Mouse (Mus musculus): ENCODE measurements at regions not wholly inside any gene's neighbourhood (a gene's known extent, or its start where the extent isn't known, plus 50 kb on each side); places are given as distances from the start of the nearest gene placed in this dataset.

DNA sequence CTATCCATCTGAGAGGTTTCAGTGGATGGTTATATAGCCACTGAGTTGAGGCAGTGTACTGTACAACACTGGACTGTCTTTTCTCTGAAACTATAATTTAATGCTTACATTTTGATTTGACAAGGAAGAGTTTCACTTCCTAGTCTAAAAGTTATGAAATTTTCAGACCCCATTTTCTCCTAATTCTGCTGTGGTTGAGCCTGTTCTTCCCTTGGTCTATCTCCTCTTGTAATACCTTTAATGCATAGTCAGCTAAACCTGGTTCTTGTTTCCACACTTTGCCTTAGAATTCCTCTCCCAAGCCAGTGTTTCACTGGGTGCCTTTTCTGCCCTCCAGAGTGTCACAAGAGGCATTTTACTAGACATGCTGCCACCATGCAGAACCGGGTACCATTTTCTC lies 279.3 kb upstream of the Camk1g start:
- H3K27ac ChIP-seq (ENCODE audit: low read depth): no peak overlapping the region
- WGBS: 94% methylated on average over 1 of the region's 1 CpGs
- no peaks in the 10 kb centered on the region for H3K4me1 ChIP-seq (replicated peaks; ENCODE audit: control insufficient read depth, insufficient read depth, low read length)
- H3K4me2 ChIP-seq (ENCODE audit: low read length): no peak overlapping the region
- H3K4me3 ChIP-seq (ENCODE audit: low read depth, low read length): no peak overlapping the region
- no peaks in the 10 kb centered on the region for H3K36me3 ChIP-seq (ENCODE audit: control insufficient read depth, insufficient read depth, low read length)
- DNase-seq (ENCODE audit: low spot score): no peak
- no peak overlapping the region for H3K9ac ChIP-seq (ENCODE audit: low read length)
- H3K27me3 ChIP-seq (replicated peaks; ENCODE audit: control insufficient read depth, insufficient read depth, low read length): no peaks in the 10 kb centered on the region
- no peak for ATAC-seq (replicated peaks; ENCODE audit: low FRiP score, low TSS enrichment, low read depth)
- no peaks in the 10 kb centered on the region for H3K9me3 ChIP-seq (ENCODE audit: control insufficient read depth, low read length)

DNA sequence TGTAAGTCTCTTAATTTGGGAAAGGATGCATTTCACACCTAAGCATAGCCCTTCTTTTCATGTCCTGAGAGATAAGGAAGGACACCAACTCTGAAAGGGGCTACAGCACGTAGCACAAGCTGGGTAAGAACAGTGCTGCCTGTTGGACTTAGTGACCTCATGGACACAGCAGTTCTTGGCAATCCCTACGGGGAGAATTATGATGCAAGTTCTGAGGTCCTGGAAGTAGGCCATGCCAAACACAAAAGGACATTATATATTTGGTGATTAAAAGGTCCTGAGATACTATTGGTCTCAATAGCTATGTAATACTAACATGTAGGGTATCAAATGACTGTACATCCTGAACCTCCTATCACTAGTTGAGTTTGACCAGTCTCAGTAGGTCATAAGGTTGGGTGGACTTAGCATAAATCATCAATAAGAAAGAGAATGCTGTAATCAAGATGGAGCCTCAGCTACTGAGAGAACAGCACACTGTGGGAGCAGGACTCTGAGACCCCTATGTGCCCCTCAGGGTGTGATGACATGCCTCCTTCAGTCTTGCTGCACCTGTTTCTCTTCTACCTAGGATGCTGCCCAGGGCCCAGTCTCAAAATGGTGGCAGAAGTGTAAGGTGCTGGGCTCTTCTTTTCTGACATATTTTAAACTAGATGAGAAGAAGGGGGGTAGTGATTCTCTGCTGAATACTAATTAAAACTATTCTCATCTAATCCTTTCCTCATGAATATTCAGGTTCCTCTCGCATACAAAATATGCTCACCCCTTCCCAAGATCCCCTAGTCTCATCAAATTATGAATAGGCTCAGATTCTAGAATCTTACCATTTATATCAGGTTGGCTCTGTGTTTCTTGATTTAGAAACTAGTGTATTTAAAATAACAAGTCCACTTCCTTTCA lies 277.5 kb upstream of the Camk1g start:
- Histone ChIP-seq H3K4me2 (ENCODE audit: low read length) (no peak overlapping the region), H3K4me3 (ENCODE audit: low read depth, low read length) (no peak overlapping the region), H3K9me3 (ENCODE audit: control insufficient read depth, low read length) (no peaks in the 10 kb centered on the region), H3K27me3 (replicated peaks; ENCODE audit: control insufficient read depth, insufficient read depth, low read length) (no peaks in the 10 kb centered on the region), H3K9ac (ENCODE audit: low read length) (no peak overlapping the region), H3K27ac (ENCODE audit: low read depth) (no peak overlapping the region), H3K4me1 (replicated peaks; ENCODE audit: control insufficient read depth, insufficient read depth, low read length) (no peaks in the 10 kb centered on the region), H3K36me3 (ENCODE audit: control insufficient read depth, insufficient read depth, low read length) (no peaks in the 10 kb centered on the region)
- no peak for DNase-seq (ENCODE audit: low spot score)
- no peak for ATAC-seq (replicated peaks; ENCODE audit: low FRiP score, low TSS enrichment, low read depth)
- 89% methylated on average over 3 of the region's 3 CpGs for WGBS

DNA sequence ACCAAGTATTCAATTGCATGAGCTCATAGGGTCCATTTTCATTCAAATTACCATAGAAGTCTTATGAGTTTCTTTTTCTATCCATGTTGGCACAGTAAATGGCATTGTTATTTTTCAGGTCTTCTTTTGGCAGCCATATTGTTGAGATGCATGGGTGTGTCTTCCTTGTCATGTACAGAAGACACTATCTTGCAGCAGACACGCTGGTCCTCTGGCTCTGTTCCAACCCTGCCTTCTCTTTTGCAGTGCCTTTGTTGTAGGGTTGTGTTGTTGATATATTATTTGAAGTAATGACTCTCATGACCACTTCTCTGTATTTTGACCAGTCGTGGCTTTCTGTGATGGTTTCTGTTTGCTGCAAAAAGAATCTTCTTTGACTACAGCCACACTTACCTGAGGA lies 274.4 kb upstream of the Camk1g start:
- WGBS: 81% methylated on average over 2 of the region's 2 CpGs

GRCm38 (mm10) chr1:193636451-193636850 lies 266.4 kb upstream of the Camk1g start:
- Histone ChIP-seq H3K36me3 (ENCODE audit: control insufficient read depth, insufficient read depth, low read length) (no peaks in the 10 kb centered on the region), H3K27me3 (replicated peaks; ENCODE audit: control insufficient read depth, insufficient read depth, low read length) (no peaks in the 10 kb centered on the region), H3K4me1 (replicated peaks; ENCODE audit: control insufficient read depth, insufficient read depth, low read length) (no peaks in the 10 kb centered on the region), H3K4me3 (ENCODE audit: low read depth, low read length) (no peak overlapping the region), H3K4me2 (ENCODE audit: low read length) (no peak overlapping the region), H3K9ac (ENCODE audit: low read length) (no peak overlapping the region), H3K27ac (ENCODE audit: low read depth) (no peak overlapping the region), H3K9me3 (ENCODE audit: control insufficient read depth, low read length) (no peaks in the 10 kb centered on the region)
- WGBS: 39% methylated on average over 5 of the region's 5 CpGs
- ATAC-seq (replicated peaks; ENCODE audit: low FRiP score, low TSS enrichment, low read depth) (no peak), DNase-seq (ENCODE audit: low spot score) (no peak)

More for the DNA sequence above, 274.4 kb upstream of the Camk1g start:
- Histone ChIP-seq H3K4me2 (ENCODE audit: low read length) (no peak overlapping the region), H3K4me3 (ENCODE audit: low read depth, low read length) (no peak overlapping the region), H3K27ac (ENCODE audit: low read depth) (no peak overlapping the region), H3K4me1 (replicated peaks; ENCODE audit: control insufficient read depth, insufficient read depth, low read length) (no peaks in the 10 kb centered on the region), H3K27me3 (replicated peaks; ENCODE audit: control insufficient read depth, insufficient read depth, low read length) (no peaks in the 10 kb centered on the region), H3K9ac (ENCODE audit: low read length) (no peak overlapping the region), H3K36me3 (ENCODE audit: control insufficient read depth, insufficient read depth, low read length) (no peaks in the 10 kb centered on the region), H3K9me3 (ENCODE audit: control insufficient read depth, low read length) (no peaks in the 10 kb centered on the region)
- no peak for DNase-seq (ENCODE audit: low spot score)
- no peak for ATAC-seq (replicated peaks; ENCODE audit: low FRiP score, low TSS enrichment, low read depth)

GRCm38 (mm10) chr1:193632115-193632514 lies 262.0 kb upstream of the Camk1g start:
- ATAC-seq (replicated peaks; ENCODE audit: low FRiP score, low TSS enrichment, low read depth) (no peak), DNase-seq (ENCODE audit: low spot score) (no peak)
- Histone ChIP-seq H3K27ac (ENCODE audit: low read depth) (no peak overlapping the region), H3K4me1 (replicated peaks; ENCODE audit: control insufficient read depth, insufficient read depth, low read length) (no peaks in the 10 kb centered on the region), H3K4me2 (ENCODE audit: low read length) (no peak overlapping the region), H3K9ac (ENCODE audit: low read length) (no peak overlapping the region), H3K36me3 (ENCODE audit: control insufficient read depth, insufficient read depth, low read length) (no peaks in the 10 kb centered on the region), H3K9me3 (ENCODE audit: control insufficient read depth, low read length) (no peaks in the 10 kb centered on the region), H3K27me3 (replicated peaks; ENCODE audit: control insufficient read depth, insufficient read depth, low read length) (no peaks in the 10 kb centered on the region), H3K4me3 (ENCODE audit: low read depth, low read length) (no peak overlapping the region)
- 73% methylated on average over 2 of the region's 2 CpGs for WGBS

- no peak for DNase-seq (ENCODE audit: low spot score)
- 46% methylated on average over 2 of the region's 2 CpGs for WGBS
- no peak for ATAC-seq (replicated peaks; ENCODE audit: low FRiP score, low TSS enrichment, low read depth)
Observed at GRCm38 (mm10) chr1:193629887-193630286, 259.8 kb upstream of the Camk1g start.

DNA sequence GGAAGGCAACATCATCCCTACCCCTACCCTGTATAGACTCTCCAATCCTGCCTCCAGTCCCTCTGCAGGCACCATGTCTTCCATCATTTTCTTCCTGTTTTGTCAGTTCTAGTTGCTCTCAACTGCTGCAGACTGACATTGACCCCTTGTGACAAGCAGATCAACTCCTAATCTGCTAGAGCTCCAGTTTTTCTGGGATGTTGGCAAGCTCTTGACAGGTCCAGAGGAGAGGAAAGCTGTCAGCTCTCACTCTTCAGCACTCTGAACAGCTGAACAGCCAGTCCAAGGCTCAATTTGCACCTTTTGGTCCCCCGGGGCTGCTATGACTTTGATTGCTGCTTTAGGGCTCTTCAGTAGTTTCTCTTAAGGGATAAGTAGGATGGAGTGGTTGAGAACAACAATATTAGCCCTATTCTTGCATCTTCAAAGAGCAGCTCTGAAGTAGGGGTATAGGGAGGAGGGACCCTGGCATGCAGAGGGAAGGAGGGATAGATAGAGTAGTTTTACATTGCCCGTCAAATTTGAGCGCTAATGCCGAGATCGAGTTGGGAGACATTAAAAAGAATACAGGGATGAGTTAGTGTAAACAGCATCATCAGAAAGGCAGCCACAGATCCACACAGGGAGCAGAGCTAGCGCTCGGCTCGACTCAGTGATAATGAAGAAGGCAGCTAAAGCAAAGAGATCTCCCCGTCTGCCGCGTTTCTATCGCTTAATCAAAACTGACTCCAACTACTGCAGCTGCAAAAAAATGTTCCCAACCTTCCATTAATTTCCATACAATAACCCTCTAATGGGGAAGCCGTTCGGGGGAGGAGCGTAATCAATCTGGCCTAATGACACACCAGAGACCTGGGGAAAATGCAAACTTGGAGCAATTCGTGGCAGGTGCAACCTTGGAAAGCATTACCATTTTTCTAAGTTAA lies 257.1 kb upstream of the Camk1g start:
- ATAC-seq (replicated peaks; ENCODE audit: low FRiP score, low TSS enrichment, low read depth): no peak
- Histone ChIP-seq H3K4me3 (ENCODE audit: low read depth, low read length) (no peak overlapping the region), H3K9ac (ENCODE audit: low read length) (no peak overlapping the region), H3K27me3 (replicated peaks; ENCODE audit: control insufficient read depth, insufficient read depth, low read length) (no peaks in the 10 kb centered on the region), H3K4me2 (ENCODE audit: low read length) (no peak overlapping the region), H3K27ac (ENCODE audit: low read depth) (no peak overlapping the region), H3K4me1 (replicated peaks; ENCODE audit: control insufficient read depth, insufficient read depth, low read length) (0 out of 2 replicates have a peak, but pooled peaks cover 3% of the 10 kb centered on the region), H3K36me3 (ENCODE audit: control insufficient read depth, insufficient read depth, low read length) (no peaks in the 10 kb centered on the region), H3K9me3 (ENCODE audit: control insufficient read depth, low read length) (no peaks in the 10 kb centered on the region)
- WGBS: 64% methylated on average over 16 of the region's 16 CpGs
- DNase-seq (ENCODE audit: low spot score): no peak

More at GRCm38 (mm10) chr1:193629887-193630286, 259.8 kb upstream of the Camk1g start:
- no peak overlapping the region for H3K9ac ChIP-seq (ENCODE audit: low read length)
- no peaks in the 10 kb centered on the region for H3K9me3 ChIP-seq (ENCODE audit: control insufficient read depth, low read length)
- no peaks in the 10 kb centered on the region for H3K36me3 ChIP-seq (ENCODE audit: control insufficient read depth, insufficient read depth, low read length)
- H3K27me3 ChIP-seq (replicated peaks; ENCODE audit: control insufficient read depth, insufficient read depth, low read length): no peaks in the 10 kb centered on the region
- no peak overlapping the region for H3K4me3 ChIP-seq (ENCODE audit: low read depth, low read length)
- no peak overlapping the region for H3K27ac ChIP-seq (ENCODE audit: low read depth)
- H3K4me1 ChIP-seq (replicated peaks; ENCODE audit: control insufficient read depth, insufficient read depth, low read length): 0 out of 2 replicates have a peak, but pooled peaks cover 3% of the 10 kb centered on the region
- H3K4me2 ChIP-seq (ENCODE audit: low read length): no peak overlapping the region

DNA sequence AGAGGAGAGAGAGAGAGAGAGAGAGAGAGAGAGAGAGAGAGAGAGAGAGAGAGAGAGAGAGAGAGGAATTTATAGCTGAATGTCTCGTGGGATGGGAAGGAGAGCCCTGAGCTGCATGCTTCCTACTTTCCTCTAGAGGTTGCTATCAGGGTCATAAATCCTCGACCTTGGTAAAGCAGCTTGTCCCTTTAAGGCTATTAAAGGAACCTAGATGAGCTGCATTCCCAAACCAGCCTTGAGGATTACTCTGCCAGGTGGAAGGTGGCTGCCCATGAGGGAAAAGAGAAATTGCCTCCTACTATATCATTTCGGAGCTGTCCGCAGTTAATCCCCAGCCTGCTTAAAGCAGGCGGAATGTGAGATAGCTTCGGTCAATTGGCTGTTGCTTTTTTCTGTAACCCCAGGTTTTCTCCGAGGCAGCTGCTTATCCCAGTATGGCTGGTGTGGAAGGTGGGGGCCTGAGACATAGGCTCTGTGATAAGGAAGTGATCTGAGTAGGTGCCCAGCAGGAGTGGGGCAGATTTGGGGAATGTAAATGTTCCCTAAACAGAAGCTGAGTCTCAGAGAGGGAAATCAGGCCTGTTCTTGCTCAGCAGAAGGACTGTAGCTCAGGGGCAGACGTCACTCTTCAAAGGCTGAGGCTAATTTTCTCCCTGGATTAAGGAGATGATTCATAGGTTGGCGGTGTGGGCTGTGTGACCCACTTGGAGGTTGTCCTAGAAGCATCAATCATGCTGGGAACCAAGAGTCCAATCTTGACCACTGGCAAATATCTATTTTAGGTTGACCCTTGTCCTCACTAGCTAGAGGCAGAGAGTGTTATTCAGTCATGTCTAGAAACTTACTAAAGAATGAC lies 255.2 kb upstream of the Camk1g start:
- Histone ChIP-seq H3K4me1 (replicated peaks; ENCODE audit: control insufficient read depth, insufficient read depth, low read length) (0 out of 2 replicates have a peak, but pooled peaks cover 3% of the 10 kb centered on the region), H3K27me3 (replicated peaks; ENCODE audit: control insufficient read depth, insufficient read depth, low read length) (no peaks in the 10 kb centered on the region), H3K4me2 (ENCODE audit: low read length) (no peak overlapping the region), H3K27ac (ENCODE audit: low read depth) (no peak overlapping the region), H3K9ac (ENCODE audit: low read length) (no peak overlapping the region), H3K36me3 (ENCODE audit: control insufficient read depth, insufficient read depth, low read length) (no peaks in the 10 kb centered on the region), H3K4me3 (ENCODE audit: low read depth, low read length) (no peak overlapping the region), H3K9me3 (ENCODE audit: control insufficient read depth, low read length) (no peaks in the 10 kb centered on the region)
- DNase-seq (ENCODE audit: low spot score) (no peak), ATAC-seq (replicated peaks; ENCODE audit: low FRiP score, low TSS enrichment, low read depth) (no peak)
- 17% methylated on average over 9 of the region's 9 CpGs for WGBS
